Mouse (Mus musculus) midbrain, embryonic 14.5 days (tissue): ENCODE results near the gene Ankrd12. TPM values are rescaled to one million over a fixed set of nuclear protein-coding genes. Genes with fewer than 3 reads are reported as not detected.
"Not testable (repeated sequence)": the region's sequence is repeated elsewhere in the genome, so short reads cannot be mapped to it uniquely, and the experiment has no call there.

Source experiments
- ATAC-seq: fragments of 200-750 bp; cut with Nextera tagmentation; 2 replicates; pipeline ENCODE4 v1.8.0; 2017; ENCODE audit warnings: moderate number of reproducible peaks, moderate library complexity; ENCODE audit not compliant: low FRiP score, low TSS enrichment
- DNase-seq: peaks from one replicate; pipeline ENCODE4 v3.0.0-alpha.2; 2015
- H3K27ac ChIP-seq: fragments of 300-500 bp; sonication (generic); replicated peaks from 2 replicates; pipeline ENCODE4 v1.5.1; 2014; ENCODE audit warnings: mild to moderate bottlenecking, low read depth, low read length, moderate library complexity
- H3K27me3 ChIP-seq: fragments of 300-500 bp; sonication (generic); 2 replicates; pipeline ENCODE4 v1.6.1; 2014; ENCODE audit warnings: low read length, control low read depth, mixed read lengths; ENCODE audit not compliant: control insufficient read depth, insufficient read depth
- H3K36me3 ChIP-seq: fragments of 300-500 bp; sonication (generic); 2 replicates; pipeline ENCODE4 v1.6.1; 2014; ENCODE audit warnings: low read length, control low read depth; ENCODE audit not compliant: control insufficient read depth, insufficient read depth
- H3K4me1 ChIP-seq: fragments of 300-500 bp; sonication (generic); 2 replicates; pipeline ENCODE4 v1.6.1; 2014; ENCODE audit warnings: mild to moderate bottlenecking, antibody characterized with exemption, low read length, control low read depth; ENCODE audit not compliant: control insufficient read depth, insufficient read depth
- H3K4me2 ChIP-seq: fragments of 300-500 bp; sonication (generic); 2 replicates; pipeline ENCODE4 v1.6.1; 2014; ENCODE audit warnings: mild to moderate bottlenecking, low read length, moderate library complexity
- H3K4me3 ChIP-seq: fragments of 300-500 bp; sonication (generic); replicated peaks from 2 replicates; pipeline ENCODE4 v1.5.1; 2014; ENCODE audit warnings: low read depth, low read length
- H3K9ac ChIP-seq: fragments of 300-500 bp; sonication (generic); replicated peaks from 2 replicates; pipeline ENCODE4 v1.6.1; 2014; ENCODE audit warnings: mild to moderate bottlenecking, low read length, moderate library complexity
- H3K9me3 ChIP-seq: fragments of 300-500 bp; sonication (generic); 2 replicates; pipeline ENCODE4 v1.6.1; 2016; ENCODE audit warnings: low read length, control low read depth, mixed read lengths; ENCODE audit not compliant: control insufficient read depth
- WGBS: fragments of 180-500 bp; shearing (Covaris S2); extraction: QIAGEN DNeasy Blood & Tissue Kit; methylation state at CpG from one replicate; pipeline ENCODE4 v1.1.7; 2014; 5-methylcytosine and 5-hydroxymethylcytosine counted together
- polyA plus RNA-seq: library from polyadenylated mRNA; unstranded; fragments of >200 nt; fragmentation: Nextera tagmentation; extraction: Ambion mirVana; gene quantifications from 2 replicates; pipeline ENCODE4 v1.2.1, GENCODE M21; 2014

Ankrd12 gene
- polyA plus RNA-seq, 1 experiment from 2014 or later, result 152 TPM

DNA sequence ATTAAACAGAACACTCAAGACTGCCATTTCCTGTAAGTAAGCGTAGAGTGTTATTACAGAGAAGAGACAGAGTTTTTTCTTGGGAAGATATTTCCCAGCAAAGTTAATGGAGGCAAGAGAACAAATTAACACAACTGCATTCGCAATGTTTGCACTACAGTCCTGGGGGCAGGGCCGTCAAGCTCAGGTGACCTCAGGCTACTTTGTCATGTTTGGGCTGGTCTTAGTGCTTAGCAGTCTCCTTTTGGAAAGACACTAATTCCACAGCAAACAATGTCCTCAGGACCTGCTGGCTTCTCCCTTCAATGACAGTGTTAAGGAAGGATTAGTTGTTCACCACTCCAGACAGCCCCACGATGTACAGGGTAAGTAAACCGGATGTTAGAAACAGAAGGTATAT, 35.9 kb downstream of the Ankrd12 start:
- no peak overlapping the region for H3K27ac ChIP-seq
- no peaks in the 10 kb centered on the region for H3K4me1 ChIP-seq
- H3K4me3 ChIP-seq, result no peak overlapping the region
- H3K36me3 ChIP-seq, result peaks cover 28% of the 10 kb centered on the region
- H3K27me3 ChIP-seq, result no peaks in the 10 kb centered on the region
- DNase-seq (no peak), ATAC-seq (no peak)
- 87% methylated on average over 5 of the region's 5 CpGs for WGBS
- no peak overlapping the region for H3K9ac ChIP-seq
- no peak overlapping the region for H3K4me2 ChIP-seq
- H3K9me3 ChIP-seq, result no peaks in the 10 kb centered on the region

DNA sequence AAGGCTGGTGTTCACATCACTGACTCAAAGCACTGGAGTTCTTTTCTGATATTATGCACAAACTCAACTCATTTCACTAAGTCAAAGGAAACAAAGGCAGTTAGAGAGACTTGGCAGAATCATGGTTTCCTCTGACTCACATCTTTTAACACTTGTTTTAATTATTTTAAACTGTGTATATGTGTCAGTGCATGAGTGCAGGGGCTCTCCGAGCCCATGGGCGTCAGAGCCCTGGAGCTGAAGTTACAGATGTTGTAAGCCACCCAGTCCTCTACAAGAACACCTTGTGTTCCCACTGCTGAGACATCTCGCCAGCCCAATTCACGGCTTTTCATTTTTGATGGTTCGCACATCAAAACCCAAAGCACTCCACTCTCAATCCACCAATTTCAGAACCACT, 43.6 kb downstream of the Ankrd12 start:
- H3K4me3 ChIP-seq, result no peak overlapping the region
- WGBS, result 94% methylated on average over 5 of the region's 5 CpGs
- no peak for ATAC-seq
- H3K4me2 ChIP-seq, result no peak overlapping the region
- DNase-seq, result no peak
- H3K27ac ChIP-seq, result no peak overlapping the region
- H3K4me1 ChIP-seq, result no peaks in the 10 kb centered on the region
- no peaks in the 10 kb centered on the region for H3K27me3 ChIP-seq
- peaks cover 24% of the 10 kb centered on the region for H3K36me3 ChIP-seq
- H3K9ac ChIP-seq, result no peak overlapping the region
- H3K9me3 ChIP-seq, result no peaks in the 10 kb centered on the region

DNA sequence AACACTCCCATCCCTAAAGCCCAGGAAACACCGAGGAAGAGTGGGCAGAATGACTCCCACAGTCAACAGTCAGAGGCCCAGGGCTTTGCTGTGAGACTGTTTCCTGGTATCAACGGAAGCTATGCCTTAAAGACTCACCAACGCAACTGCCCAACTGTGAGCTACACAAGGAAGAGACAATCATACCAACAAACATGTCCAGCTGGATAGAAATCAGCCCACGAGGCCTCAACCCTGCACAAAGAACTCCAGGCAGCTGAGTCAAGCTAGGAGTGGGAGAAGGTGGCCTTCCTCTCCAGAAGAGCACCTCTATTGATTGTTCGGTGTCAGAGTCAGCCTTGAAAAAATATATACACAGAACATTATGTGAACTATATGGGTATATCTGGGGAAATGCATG, 44.9 kb downstream of the Ankrd12 start:
- no peak for DNase-seq
- no peak for ATAC-seq
- H3K4me1 ChIP-seq, result no peaks in the 10 kb centered on the region
- H3K9ac ChIP-seq, result no peak overlapping the region
- H3K9me3 ChIP-seq, result no peaks in the 10 kb centered on the region
- H3K4me2 ChIP-seq, result no peak overlapping the region
- no peaks in the 10 kb centered on the region for H3K27me3 ChIP-seq
- WGBS, result 86% methylated on average over 5 of the region's 5 CpGs
- H3K36me3 ChIP-seq, result peaks cover 24% of the 10 kb centered on the region
- no peak overlapping the region for H3K27ac ChIP-seq
- no peak overlapping the region for H3K4me3 ChIP-seq

DNA sequence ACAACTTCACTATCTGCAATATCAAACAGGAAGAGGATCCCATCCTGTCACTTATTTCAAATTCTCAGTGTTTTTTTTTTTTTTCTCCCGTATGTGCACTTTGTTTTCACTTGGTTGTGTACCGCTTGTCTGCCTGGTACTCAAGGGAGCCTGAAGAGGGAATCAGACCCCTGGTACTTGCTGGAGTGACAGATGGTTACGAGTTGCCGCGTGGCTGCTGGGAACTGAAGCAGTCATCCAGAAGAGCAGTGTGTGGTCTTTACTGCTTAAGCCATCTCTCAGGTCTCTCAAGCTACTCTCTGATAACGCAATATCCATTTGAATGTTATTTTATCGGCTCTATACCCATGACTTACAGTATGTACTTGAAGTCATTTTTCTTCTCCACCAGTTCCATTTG, 52.7 kb downstream of the Ankrd12 start:
- no peak overlapping the region for H3K27ac ChIP-seq
- WGBS, result 94% methylated on average over 7 of the region's 7 CpGs
- H3K27me3 ChIP-seq, result no peaks in the 10 kb centered on the region
- ATAC-seq (no peak), DNase-seq (no peak)
- no peak overlapping the region for H3K4me2 ChIP-seq
- H3K9ac ChIP-seq, result no peak overlapping the region
- H3K4me1 ChIP-seq, result no peaks in the 10 kb centered on the region
- peaks cover 39% of the 10 kb centered on the region for H3K36me3 ChIP-seq
- H3K4me3 ChIP-seq, result no peak overlapping the region
- H3K9me3 ChIP-seq, result no peaks in the 10 kb centered on the region

DNA sequence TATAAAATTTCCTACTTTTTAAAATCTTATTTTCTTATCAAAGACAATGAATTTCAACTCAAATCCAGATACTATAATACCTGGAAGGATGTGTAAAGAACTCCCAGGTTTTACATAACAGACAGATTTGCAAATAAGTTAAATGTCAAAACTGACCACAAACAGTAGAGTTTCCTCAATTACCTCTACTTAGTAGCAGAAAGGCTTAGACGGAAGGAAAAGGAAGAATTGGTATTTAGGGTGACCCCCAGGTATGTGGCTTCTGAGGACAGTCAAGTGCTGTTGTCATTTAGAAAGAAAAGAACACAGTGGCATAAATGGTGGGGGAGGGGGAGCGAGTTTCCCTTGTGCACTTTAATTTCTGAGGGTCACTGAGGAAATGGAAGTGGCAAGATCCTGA, 65.1 kb downstream of the Ankrd12 start:
- Histone ChIP-seq H3K9ac (no peak overlapping the region), H3K27ac (no peak overlapping the region), H3K4me3 (no peak overlapping the region), H3K9me3 (no peaks in the 10 kb centered on the region), H3K27me3 (no peaks in the 10 kb centered on the region), H3K4me2 (no peak overlapping the region), H3K36me3 (peaks cover 11% of the 10 kb centered on the region), H3K4me1 (no peaks in the 10 kb centered on the region)
- WGBS, result 87% methylated on average over 2 of the region's 2 CpGs
- no peak for DNase-seq
- no peak for ATAC-seq

DNA sequence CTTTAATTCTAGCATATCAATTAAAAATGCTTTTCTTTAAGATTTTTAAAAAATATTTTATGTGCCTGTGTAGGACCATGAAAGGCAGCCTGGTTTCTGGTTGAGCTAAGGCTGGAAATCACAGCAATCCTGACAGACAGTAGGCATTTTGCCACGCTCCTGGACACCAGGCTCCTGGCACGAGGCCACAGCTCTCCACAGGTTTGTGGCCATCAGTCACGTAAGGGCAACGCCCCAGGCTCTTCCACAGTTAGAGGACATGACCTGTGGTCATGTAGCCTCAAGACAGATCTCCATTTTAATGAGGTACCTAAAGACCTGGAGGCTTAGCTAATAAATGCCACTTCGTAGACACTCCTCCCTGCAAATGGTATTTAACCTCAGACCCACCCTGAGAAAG, 69.0 kb downstream of the Ankrd12 start:
- Histone ChIP-seq H3K4me2 (no peak overlapping the region), H3K27me3 (no peaks in the 10 kb centered on the region), H3K4me1 (no peaks in the 10 kb centered on the region), H3K9me3 (no peaks in the 10 kb centered on the region), H3K36me3 (peaks cover 15% of the 10 kb centered on the region), H3K9ac (no peak overlapping the region), H3K27ac (no peak overlapping the region), H3K4me3 (no peak overlapping the region)
- DNase-seq (no peak), ATAC-seq (no peak)
- 74% methylated on average over 5 of the region's 5 CpGs for WGBS

DNA sequence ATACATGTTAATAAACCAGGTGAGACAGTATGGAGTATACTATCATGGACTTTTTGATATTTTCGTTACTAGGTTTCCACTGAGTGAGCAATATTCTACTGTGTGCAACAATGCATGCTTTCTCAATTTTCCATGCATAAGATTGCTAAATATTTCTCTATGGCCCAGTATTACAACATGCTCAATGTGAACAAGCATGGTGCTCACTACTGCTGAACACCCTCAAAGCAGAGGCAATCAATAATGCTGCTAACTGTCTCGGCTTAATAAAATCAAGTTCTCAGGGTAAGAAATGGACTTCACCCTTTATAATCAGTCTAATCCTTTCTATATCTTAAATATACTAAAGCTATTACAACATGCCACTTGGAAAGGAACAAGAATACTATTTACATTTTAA, 69.4 kb downstream of the Ankrd12 start:
- ATAC-seq, result no peak
- Histone ChIP-seq H3K27me3 (no peaks in the 10 kb centered on the region), H3K9me3 (no peaks in the 10 kb centered on the region), H3K4me2 (no peak overlapping the region), H3K36me3 (peaks cover 15% of the 10 kb centered on the region), H3K4me1 (no peaks in the 10 kb centered on the region), H3K4me3 (no peak overlapping the region), H3K9ac (no peak overlapping the region), H3K27ac (no peak overlapping the region)
- DNase-seq, result no peak
- whole genome bisulfite sequencing, result 88% methylated on average over 2 of the region's 2 CpGs

DNA sequence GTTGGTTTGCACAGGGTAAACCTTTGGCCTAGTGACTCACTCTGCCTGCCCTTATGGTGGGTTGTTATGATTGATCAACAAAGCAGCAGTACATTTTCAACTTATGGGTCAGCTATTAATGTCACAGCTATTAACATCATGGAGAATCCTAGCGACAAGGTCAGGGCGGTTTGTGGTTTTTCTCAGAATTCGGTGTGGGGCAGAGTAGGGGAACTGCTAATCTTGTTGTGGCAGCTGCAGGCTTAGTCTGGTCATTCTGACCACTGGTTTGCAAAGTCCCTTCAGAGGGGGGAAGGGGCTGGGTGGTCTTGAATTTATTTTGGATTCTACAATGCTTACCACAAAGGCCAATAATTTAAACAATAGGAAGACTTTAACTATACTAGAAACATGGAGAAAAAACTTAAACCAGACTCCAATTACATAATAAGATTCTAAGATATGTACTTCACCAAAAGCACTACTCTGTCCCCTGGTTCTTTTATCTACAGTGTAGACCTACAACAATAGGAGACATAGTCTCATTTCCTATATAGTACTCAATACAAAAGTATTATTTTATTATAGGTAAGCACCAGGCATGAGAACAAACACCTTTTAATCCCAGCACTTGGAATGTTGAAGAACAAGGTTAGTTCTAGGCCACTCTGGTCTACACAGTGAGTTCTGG, 88.6 kb downstream of the Ankrd12 start:
- no peak overlapping the region for H3K9ac ChIP-seq
- peaks cover 28% of the 10 kb centered on the region for H3K36me3 ChIP-seq
- H3K4me1 ChIP-seq, result no peaks in the 10 kb centered on the region
- no peaks in the 10 kb centered on the region for H3K27me3 ChIP-seq
- DNase-seq (no peak), ATAC-seq (no peak)
- 91% methylated on average over 3 of the region's 3 CpGs for WGBS
- H3K4me2 ChIP-seq, result no peak overlapping the region
- no peak overlapping the region for H3K4me3 ChIP-seq
- no peaks in the 10 kb centered on the region for H3K9me3 ChIP-seq
- H3K27ac ChIP-seq, result no peak overlapping the region

DNA sequence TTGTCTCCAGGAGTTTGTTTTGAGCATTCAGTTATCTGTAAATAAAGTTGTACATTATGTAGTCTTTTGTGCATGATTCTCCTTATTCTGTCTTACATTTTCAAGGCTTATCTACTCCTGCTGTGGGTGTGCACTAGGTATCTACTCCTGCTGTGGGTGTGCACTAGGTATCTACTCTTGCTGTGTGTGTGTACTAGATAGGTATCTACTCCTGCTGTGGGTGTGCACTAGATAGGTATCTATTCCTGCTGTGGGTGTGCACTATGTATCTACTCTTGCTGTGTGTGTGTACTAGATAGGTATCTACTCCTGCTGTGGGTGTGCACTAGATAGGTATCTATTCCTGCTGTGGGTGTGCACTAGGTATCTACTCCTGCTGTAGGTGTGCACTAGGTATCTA, 100.2 kb downstream of the Ankrd12 start:
- not testable (repeated sequence) for DNase-seq, H3K4me2 ChIP-seq, H3K4me1 ChIP-seq, H3K9ac ChIP-seq, H3K27ac ChIP-seq, H3K4me3 ChIP-seq, ATAC-seq, H3K27me3 ChIP-seq, H3K9me3 ChIP-seq
- H3K36me3 ChIP-seq, result peaks cover 38% of the 10 kb centered on the region
